Mouse (Mus musculus) heart, embryonic 12.5 days (tissue): ENCODE measurements at regions not wholly inside any gene's neighbourhood (a gene's known extent, or its start where the extent isn't known, plus 50 kb on each side); places are given as distances from the start of the nearest gene placed in this dataset.

Experiments used
- ATAC-seq: fragments of 200-750 bp; cut with Nextera tagmentation; 2 replicates; pipeline ENCODE4 v1.8.0; 2017; ENCODE audit warnings: moderate TSS enrichment, moderate library complexity; ENCODE audit not compliant: insufficient number of reproducible peaks, low FRiP score
- H3K27ac ChIP-seq: fragments of 300-500 bp; sonication (generic); 2 replicates; pipeline ENCODE4 v1.5.1; 2016; ENCODE audit warnings: mild to moderate bottlenecking, moderate library complexity; ENCODE audit not compliant: poor library complexity, severe bottlenecking
- H3K27me3 ChIP-seq: fragments of 300-500 bp; sonication (generic); replicated peaks from 2 replicates; pipeline ENCODE4 v1.6.1; 2016; ENCODE audit warnings: mild to moderate bottlenecking, moderate library complexity
- H3K36me3 ChIP-seq: fragments of 300-500 bp; sonication (generic); 2 replicates; pipeline ENCODE4 v1.6.1; 2016; ENCODE audit warnings: mild to moderate bottlenecking, moderate library complexity
- H3K4me1 ChIP-seq: fragments of 300-500 bp; sonication (generic); replicated peaks from 2 replicates; pipeline ENCODE4 v1.6.1; 2016; ENCODE audit warnings: mild to moderate bottlenecking
- H3K4me2 ChIP-seq: fragments of 300-500 bp; sonication (generic); 2 replicates; pipeline ENCODE4 v1.6.1; 2016; ENCODE audit warnings: mild to moderate bottlenecking, moderate library complexity
- H3K4me3 ChIP-seq: fragments of 300-500 bp; sonication (generic); 2 replicates; pipeline ENCODE4 v1.5.1; 2016; ENCODE audit warnings: mild to moderate bottlenecking
- H3K9ac ChIP-seq: fragments of 300-500 bp; sonication (generic); 2 replicates; pipeline ENCODE4 v1.6.1; 2016; ENCODE audit warnings: mild to moderate bottlenecking, moderate library complexity
- H3K9me3 ChIP-seq: fragments of 300-500 bp; sonication (generic); replicated peaks from 2 replicates; pipeline ENCODE4 v1.6.1; 2016; ENCODE audit warnings: mild to moderate bottlenecking, moderate library complexity
- WGBS: fragments of 180-500 bp; shearing (Covaris S2); methylation state at CpG from one replicate; pipeline ENCODE4 v1.1.7; 2016; 5-methylcytosine and 5-hydroxymethylcytosine counted together

DNA sequence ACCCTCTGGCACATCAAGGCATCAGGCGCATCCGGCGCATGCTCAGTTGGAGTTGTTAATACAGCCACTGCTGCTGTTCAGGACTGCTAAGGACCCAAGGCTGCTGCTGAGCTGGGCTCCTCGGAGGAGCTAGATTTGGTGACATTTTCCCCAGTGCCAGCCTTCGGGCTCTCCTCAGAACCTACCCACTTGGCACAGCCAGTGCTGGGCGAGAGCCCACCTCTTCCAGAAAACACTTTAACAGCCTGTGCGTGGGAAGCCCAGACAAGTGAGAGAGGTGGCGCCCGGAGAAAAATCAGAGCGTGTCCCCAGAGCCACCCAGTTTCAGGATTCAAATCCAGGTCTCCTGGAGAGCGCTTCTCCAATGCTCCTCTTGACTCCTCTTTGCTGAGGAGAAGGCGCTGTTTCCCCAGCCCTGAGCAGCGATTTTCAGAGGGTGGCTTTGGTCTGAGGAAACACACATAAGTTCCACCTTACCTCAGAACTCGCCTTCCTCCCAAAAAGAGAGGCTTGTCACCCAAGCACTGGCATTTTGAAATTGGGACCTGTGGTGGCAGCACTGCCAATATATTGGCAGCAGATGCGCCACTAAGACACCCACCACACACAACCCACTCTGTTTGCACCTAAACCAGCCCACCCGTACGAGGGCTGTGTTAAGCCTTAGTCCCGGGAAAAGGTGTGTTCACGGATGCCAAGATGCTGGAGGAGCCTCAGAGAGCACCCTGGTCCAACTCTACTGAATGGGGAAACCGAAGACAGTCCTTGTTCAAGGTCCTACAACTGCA is 125.0 kb upstream of the Igsf21 start:
- no peak overlapping the region for H3K4me3 ChIP-seq
- H3K27me3 ChIP-seq = peaks cover 23% of the 10 kb centered on the region
- H3K4me2 ChIP-seq = no peak overlapping the region
- no peak overlapping the region for H3K9ac ChIP-seq
- no peaks in the 10 kb centered on the region for H3K4me1 ChIP-seq
- WGBS = 77% methylated on average over 20 of the region's 20 CpGs
- H3K36me3 ChIP-seq = no peaks in the 10 kb centered on the region
- H3K27ac ChIP-seq = no peak overlapping the region
- no peak for ATAC-seq
- no peaks in the 10 kb centered on the region for H3K9me3 ChIP-seq

DNA sequence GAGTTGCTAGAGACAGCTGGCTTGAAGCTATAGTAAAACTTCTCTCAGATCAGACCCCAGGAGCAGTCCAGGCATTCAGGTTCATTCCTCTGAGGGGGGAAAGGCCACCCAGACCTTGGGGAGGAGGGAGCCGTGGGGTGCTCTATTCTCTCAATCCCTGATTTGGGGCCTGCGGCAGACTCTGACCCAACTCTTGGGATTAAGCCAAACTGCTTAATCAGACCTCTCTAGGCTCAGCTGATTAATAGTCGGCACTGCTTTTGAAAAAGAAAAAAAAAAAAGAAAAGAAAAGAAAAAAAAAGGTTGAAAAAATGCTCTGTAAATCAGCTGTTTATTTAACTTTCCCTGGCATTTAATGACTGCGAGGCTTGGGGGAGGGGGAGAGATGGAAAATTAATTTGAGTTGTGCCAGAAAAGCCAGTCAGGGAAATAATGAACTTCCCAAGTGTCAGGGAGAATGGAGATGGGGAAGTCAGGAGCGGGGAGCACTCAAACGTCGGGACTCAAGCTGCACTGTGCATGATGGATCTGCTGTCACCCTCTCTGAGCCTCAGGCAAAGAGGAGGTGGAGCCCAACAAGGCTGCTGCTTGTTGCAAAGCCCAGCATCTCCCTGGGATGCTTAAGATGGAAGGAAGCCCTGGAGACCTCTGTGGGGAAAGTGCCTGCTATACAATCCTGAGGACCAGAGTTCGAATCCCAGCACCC is 120.5 kb upstream of the Igsf21 start:
- Histone ChIP-seq H3K4me3 (no peak overlapping the region), H3K36me3 (no peaks in the 10 kb centered on the region), H3K4me2 (no peak overlapping the region), H3K9me3 (no peaks in the 10 kb centered on the region), H3K27ac (no peak overlapping the region), H3K9ac (no peak overlapping the region), H3K27me3 (peaks cover 11% of the 10 kb centered on the region; the same call in 1 of the 2 replicates), H3K4me1 (no peaks in the 10 kb centered on the region)
- 47% methylated on average over 8 of the region's 8 CpGs for WGBS
- ATAC-seq = no peak

- H3K27ac ChIP-seq = no peak overlapping the region
- no peak for ATAC-seq
- no peak overlapping the region for H3K4me2 ChIP-seq
- H3K4me3 ChIP-seq = no peak overlapping the region
- WGBS = 78% methylated on average over 4 of the region's 4 CpGs
- no peaks in the 10 kb centered on the region for H3K36me3 ChIP-seq
- no peaks in the 10 kb centered on the region; the same call in 1 of the 2 replicates for H3K27me3 ChIP-seq
- H3K4me1 ChIP-seq = no peaks in the 10 kb centered on the region
- no peaks in the 10 kb centered on the region for H3K9me3 ChIP-seq
- no peak overlapping the region for H3K9ac ChIP-seq
Measured at GRCm38 (mm10) chr4:140358846-140359245, 112.3 kb upstream of the Igsf21 start.

DNA sequence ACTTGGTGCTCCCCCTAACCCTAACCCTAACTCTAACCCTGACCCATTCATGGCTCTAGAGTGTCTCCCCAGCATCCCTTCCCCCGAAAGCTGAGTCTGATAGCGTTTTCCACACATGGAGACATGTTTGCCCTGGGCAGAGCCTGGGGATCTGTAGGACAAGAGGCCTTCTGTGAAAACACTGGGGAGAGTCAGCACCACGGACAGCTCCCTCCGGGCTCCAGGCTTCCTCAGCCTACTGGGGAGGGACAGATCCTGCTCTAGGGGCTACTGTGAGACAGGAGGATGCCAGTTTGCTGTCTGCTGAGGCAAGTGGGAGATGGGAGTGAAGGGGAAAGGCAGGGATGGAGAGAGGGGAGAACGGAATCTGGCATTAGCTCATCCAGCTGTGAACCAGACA is 111.5 kb upstream of the Igsf21 start:
- Histone ChIP-seq H3K36me3 (no peaks in the 10 kb centered on the region), H3K4me3 (no peak overlapping the region), H3K27ac (no peak overlapping the region), H3K9ac (no peak overlapping the region), H3K9me3 (no peaks in the 10 kb centered on the region), H3K4me2 (no peak overlapping the region), H3K27me3 (no peaks in the 10 kb centered on the region; the same call in 1 of the 2 replicates), H3K4me1 (no peaks in the 10 kb centered on the region)
- 7% methylated on average over 5 of the region's 5 CpGs for WGBS
- no peak for ATAC-seq

GRCm38 (mm10) chr4:140355144-140355550 is 108.6 kb upstream of the Igsf21 start:
- no peak overlapping the region for H3K4me2 ChIP-seq
- no peak for ATAC-seq
- no peaks in the 10 kb centered on the region for H3K4me1 ChIP-seq
- H3K9ac ChIP-seq = no peak overlapping the region
- H3K36me3 ChIP-seq = no peaks in the 10 kb centered on the region
- 61% methylated on average over 12 of the region's 12 CpGs for WGBS
- H3K27ac ChIP-seq = no peak overlapping the region
- H3K4me3 ChIP-seq = no peak overlapping the region
- no peaks in the 10 kb centered on the region; the same call in 1 of the 2 replicates for H3K27me3 ChIP-seq
- H3K9me3 ChIP-seq = no peaks in the 10 kb centered on the region

- H3K36me3 ChIP-seq = no peaks in the 10 kb centered on the region
- ATAC-seq = no peak
- 66% methylated on average over 4 of the region's 4 CpGs for WGBS
Measured at GRCm38 (mm10) chr4:140348802-140349201, 102.2 kb upstream of the Igsf21 start.

DNA sequence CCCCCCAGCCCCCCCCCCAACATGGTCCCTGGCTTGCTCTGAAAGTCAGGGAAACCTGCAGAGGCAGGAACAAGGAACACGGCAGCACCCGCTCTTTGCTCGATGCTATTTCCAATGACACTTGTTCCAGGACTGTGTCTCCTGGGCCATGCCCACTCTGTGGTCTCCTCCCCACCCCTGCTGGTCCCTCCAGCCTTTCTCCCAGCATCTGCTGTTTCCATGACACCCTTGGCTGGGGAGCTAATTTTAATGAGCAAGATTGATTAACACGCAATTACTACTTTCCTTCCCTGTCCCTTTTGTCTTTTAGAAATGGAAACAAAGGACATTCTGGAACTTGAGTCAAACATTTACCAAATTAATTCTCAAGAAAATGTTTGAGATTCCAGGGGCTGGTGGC is 83.6 kb upstream of the Igsf21 start:
- no peak overlapping the region for H3K27ac ChIP-seq
- 87% methylated on average over 4 of the region's 4 CpGs for WGBS
- no peak overlapping the region for H3K4me2 ChIP-seq
- H3K27me3 ChIP-seq = no peaks in the 10 kb centered on the region
- H3K4me3 ChIP-seq = no peak overlapping the region
- ATAC-seq = no peak
- H3K9ac ChIP-seq = no peak overlapping the region
- H3K36me3 ChIP-seq = no peaks in the 10 kb centered on the region
- no peaks in the 10 kb centered on the region for H3K4me1 ChIP-seq
- 0 out of 2 replicates have a peak, but pooled peaks cover 7% of the 10 kb centered on the region for H3K9me3 ChIP-seq

More at GRCm38 (mm10) chr4:140348802-140349201, 102.2 kb upstream of the Igsf21 start:
- H3K27ac ChIP-seq = no peak overlapping the region
- no peak overlapping the region for H3K4me3 ChIP-seq
- H3K9ac ChIP-seq = no peak overlapping the region
- H3K4me1 ChIP-seq = no peaks in the 10 kb centered on the region
- no peaks in the 10 kb centered on the region for H3K9me3 ChIP-seq
- H3K27me3 ChIP-seq = no peaks in the 10 kb centered on the region
- no peak overlapping the region for H3K4me2 ChIP-seq

GRCm38 (mm10) chr4:140326706-140327440 is 80.3 kb upstream of the Igsf21 start:
- Histone ChIP-seq H3K9ac (no peak overlapping the region), H3K36me3 (no peaks in the 10 kb centered on the region), H3K27me3 (no peaks in the 10 kb centered on the region), H3K4me3 (no peak overlapping the region), H3K27ac (no peak overlapping the region), H3K4me2 (no peak overlapping the region), H3K4me1 (no peaks in the 10 kb centered on the region), H3K9me3 (peaks cover 36% of the 10 kb centered on the region)
- no peak for ATAC-seq
- WGBS = 31% methylated on average over 10 of the region's 10 CpGs

- WGBS = 75% methylated on average over 7 of the region's 7 CpGs
- H3K9ac ChIP-seq = no peak overlapping the region
Measured at GRCm38 (mm10) chr4:140325677-140326052, 79.1 kb upstream of the Igsf21 start.

GRCm38 (mm10) chr4:140324971-140325676 is 78.5 kb upstream of the Igsf21 start:
- Histone ChIP-seq H3K9ac (no peak overlapping the region), H3K4me2 (no peak overlapping the region), H3K4me3 (no peak overlapping the region), H3K27me3 (no peaks in the 10 kb centered on the region), H3K27ac (no peak overlapping the region), H3K9me3 (peaks cover 34% of the 10 kb centered on the region), H3K4me1 (no peaks in the 10 kb centered on the region), H3K36me3 (no peaks in the 10 kb centered on the region)
- ATAC-seq = no peak
- 77% methylated on average over 8 of the region's 8 CpGs for WGBS

More at GRCm38 (mm10) chr4:140325677-140326052, 79.1 kb upstream of the Igsf21 start:
- ATAC-seq = no peak
- H3K9me3 ChIP-seq = peaks cover 34% of the 10 kb centered on the region
- H3K36me3 ChIP-seq = no peaks in the 10 kb centered on the region
- no peak overlapping the region for H3K27ac ChIP-seq
- no peak overlapping the region for H3K4me2 ChIP-seq
- no peaks in the 10 kb centered on the region for H3K27me3 ChIP-seq
- H3K4me3 ChIP-seq = no peak overlapping the region
- no peaks in the 10 kb centered on the region for H3K4me1 ChIP-seq
